Mouse (Mus musculus): ENCODE measurements around the gene Dohh.

- TF ChIP-seq CTCF (IDR thresholded peaks at IDR 0.05; ENCODE audit: extremely low read depth, insufficient read depth, insufficient read length, insufficient replicate concordance) = no peak
- no peak for TF ChIP-seq POLR2A (IDR thresholded peaks at IDR 0.05; ENCODE audit: low read depth, low read length)
Observed at GRCm38 (mm10) chr10:81340551-81341332, 43.5 kb upstream of the Dohh start.

Data from spleen, adult 2 months (tissue).